Mouse (Mus musculus) thymus, postnatal 0 days (tissue): ENCODE results near the gene Flnb. TPM values are rescaled to one million over a fixed set of nuclear protein-coding genes. Genes with fewer than 3 reads are reported as not detected.

ENCODE experiments used
- DNase-seq: peaks from one replicate; pipeline ENCODE4 v3.0.0-alpha.2; 2015; ENCODE audit warnings: low spot score
- polyA plus RNA-seq: library from polyadenylated mRNA; unstranded; fragments of >200 nt; fragmentation: Nextera tagmentation; extraction: Ambion mirVana; gene quantifications from 2 replicates; pipeline ENCODE4 v1.2.1, GENCODE M21; 2015

Flnb gene
- 8.0 and 8.2 TPM in 2 replicates for polyA plus RNA-seq

DNA sequence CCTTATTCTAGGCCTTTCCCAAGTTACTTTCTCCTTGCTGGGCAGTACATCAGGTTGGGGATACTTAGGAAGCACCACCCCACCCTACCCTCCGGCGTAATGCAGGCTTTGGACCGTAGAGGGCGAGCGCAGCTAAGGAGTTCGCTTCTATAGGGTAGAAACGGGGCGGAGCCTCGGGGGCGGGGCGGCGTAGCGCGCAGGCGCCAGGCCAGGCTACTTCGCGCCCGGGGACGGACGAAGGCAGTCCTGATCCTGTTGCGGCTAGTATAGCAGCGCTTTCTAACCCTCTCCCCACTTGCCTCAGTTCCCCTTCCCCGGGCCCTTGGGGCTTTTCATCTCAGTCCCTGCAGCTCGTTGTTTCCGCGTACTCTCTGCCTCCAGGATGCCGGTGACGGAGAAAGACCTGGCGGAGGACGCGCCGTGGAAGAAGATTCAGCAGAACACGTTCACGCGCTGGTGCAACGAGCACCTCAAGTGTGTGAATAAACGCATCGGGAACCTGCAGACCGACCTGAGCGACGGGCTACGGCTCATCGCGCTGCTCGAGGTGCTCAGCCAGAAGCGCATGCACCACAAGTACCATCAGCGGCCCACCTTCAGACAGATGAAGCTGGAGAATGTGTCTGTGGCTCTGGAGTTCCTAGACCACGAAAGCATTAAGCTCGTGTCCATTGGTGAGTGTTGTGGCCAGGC is at the start of gene Flnb:
TSS of gene Flnb (plus strand) at position 188 of the 693 bp plus-strand sequence.
- peak; percentile 92 for DNase-seq

DNA sequence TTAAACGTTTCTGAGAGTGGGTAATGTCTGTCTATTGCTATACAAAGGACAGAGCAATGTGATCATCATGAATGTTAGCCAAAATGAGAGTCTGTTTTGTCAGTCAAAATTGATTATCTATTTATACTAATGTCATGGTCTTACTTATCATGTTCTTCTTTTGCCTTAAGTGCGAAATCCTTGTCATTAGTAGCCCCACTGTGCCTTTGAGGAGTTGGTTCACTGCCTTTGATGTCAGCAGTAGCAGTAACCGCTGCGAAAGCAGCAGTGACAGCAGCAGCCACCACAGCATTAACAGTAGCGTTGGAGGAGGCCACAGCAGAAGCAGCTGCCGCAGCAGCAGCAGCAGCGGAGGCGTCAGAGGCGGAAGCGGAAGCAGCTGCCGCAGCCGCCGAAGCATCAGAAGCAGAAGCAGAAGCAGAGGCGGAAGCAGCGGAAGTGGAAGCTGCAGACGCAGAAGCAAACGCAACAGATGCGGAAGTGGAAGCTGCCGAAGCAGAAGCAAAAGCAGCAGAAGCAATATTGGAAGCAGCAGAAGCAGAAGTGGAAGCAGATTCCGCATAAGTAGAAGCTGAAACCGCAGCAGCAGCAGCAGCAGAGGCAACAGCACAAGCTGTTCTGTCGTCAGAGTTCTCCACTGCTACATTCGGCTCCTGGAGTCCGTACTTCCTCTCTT is 43.9 kb upstream of the Flnb start:
- peak; percentile 93 for DNase-seq

DNA sequence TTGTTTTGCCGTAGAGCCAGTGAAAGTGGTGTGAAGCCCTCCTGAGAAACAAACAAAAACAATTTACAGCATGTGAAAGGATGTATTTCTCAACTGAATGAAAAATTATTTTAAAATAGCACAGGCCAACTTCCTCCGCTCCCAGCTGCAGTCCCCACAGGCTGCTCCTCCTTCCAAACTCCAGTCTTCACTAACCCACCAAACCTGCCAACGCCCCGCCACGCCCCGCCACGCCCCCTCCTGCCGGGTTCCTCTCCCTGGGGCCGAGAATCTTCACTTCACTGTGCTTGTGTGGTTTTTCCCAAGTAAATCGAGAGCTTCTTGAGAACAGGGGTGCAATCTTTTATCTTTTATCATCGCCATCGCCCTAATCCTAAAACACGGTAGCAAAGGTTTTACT is 31.7 kb upstream of the Flnb start:
- no peak for DNase-seq

DNA sequence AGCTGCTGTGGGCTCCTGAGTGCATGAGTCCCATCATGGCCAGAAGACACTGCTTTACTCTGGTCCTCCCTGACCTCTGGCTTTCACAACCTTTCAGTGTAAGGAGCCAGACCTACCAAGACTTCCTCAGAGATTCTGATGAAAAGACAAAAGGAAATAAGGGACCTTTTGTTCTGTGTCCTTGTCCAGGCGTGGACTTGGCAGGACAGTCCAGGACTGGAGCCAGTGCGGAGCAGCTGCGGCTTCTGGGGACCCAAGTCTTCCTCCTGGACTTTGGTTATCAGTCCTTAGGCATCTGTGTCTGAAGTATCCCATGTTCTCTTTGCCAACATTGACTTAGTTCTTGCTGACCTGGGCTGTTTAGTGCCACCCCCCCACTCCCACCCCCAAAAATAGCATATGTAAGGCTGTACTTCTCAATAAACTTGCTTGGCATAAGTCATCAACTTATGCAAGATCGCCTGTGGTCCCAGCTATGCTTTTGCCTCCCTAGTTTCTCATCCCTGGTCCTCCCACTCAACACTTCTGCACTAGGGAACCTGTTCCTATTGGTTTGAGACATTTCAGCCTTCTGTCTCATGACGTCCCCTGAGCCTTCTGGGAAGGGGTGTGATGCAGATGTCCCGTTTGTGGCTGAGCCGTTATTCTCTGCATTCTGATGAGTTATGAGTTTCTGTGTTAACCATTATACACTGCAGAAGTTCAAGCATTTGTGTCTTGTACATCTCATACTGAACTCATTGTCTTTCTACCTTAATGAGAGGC is 28.3 kb upstream of the Flnb start:
- no peak for DNase-seq

DNA sequence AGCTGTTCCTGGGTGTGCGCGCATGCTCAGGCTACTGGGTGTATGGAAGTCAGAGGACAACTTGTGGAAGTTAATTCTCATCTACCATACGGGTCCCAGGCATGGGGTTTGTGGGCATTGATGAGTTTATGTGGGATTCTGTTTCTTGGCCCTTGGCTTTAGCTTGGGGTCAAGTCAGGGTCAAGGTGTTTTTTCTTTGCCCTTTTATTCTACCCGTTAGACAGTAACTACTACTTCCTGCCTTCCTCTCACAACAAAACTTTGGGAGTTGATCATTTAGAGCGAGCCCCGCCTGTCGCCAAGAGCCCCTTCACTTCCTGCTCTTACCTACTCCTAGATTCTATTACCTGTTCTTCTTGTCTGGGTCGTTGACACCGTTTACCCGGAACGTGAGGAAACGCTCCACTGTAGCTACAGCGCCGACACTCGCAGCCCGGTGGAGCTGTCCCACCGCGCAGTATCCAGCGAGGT is 26.7 kb upstream of the Flnb start:
- DNase-seq, result no peak

DNA sequence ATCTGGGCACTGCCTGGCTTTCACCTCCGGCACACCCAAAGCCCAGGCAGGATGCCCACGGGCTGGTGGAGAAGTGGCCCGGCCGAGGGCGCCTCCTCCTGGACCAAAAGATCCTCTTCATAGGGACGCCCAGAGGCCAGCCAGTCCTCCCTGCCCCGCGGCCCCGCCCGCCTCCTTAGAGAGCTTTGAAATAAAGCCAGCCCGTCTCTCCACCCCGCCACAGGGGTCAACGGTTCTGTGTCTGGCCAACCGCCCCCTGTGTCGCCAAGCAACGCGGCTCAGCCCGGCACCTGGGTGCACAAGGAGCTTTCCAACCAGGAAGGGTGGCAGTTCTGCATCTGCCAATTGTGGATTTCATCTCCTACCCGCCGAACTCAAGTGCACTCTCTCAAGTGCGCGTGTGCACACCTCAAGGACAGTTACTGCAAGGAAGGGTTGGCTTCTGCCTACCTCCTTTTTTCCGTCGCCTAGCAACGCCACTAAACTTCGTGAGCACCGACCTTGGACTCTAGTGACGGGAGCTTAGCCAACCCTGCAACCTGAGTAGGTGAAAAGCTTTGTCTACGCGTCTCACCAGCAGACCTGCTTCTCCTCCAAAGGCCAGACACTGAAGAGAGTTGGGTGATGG is 26.1 kb upstream of the Flnb start, which contains the start of gene Gm26661:
TSS of gene Gm26661 (plus strand) at position 56 of the 628 bp plus-strand sequence.
- DNase-seq, result peak; percentile 40

DNA sequence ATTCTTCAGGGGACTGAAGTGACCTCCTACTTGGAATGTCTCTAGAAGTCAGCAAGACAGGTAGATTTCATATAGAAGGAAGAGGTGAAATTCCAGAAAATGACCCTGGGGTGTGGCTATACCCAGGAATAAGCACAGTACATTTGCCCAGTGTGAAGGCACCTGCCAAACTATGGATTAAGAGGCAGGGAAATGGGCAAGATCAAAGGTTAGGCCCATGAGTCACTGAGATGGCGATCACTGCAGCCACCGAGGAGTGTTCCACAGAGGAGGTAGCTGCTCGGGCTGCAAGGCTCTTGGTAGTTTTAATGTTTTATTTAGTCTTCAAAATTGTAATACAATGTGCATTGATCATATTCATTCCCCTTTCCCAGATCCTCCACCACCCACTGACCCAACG is 21.8 kb upstream of the Flnb start:
- DNase-seq, result no peak

DNA sequence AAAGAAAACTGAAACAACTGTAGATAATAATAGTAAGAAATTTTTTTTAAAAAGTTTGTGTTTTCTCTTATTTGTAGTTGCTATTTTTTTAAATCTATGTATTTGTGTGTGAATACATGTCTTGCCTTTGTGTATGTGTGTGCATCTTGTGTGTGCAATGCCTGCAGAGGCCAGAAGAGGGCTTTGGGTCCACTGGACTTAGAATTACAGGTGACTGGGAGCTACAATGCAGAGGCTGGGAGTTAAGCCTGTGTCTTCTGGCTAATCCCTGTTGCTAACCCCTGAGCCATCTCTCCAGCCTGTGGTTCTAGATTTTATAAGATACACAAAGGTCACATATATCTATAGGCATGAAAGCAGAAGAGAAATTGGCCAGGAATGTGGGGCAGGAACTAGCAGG is 17.1 kb upstream of the Flnb start:
- no peak for DNase-seq

DNA sequence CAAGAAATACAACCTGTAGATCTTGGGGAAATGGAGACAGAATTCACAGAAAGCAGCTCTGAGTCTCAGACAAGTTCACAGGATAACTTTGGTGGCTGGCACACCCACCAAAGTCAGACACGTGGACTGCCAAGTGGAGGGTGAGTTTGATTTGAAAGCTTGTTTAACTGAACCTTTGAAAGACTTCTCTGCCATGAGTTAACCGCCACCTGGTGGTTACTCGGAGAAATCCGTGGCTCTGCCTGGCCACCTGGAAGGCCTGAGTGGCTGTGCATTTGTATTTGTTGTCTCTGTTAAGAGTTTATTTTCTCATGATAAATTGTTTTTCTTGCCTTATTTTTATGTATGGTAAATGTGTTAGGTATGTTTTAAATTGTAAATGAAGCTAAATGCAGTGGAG is 15.9 kb upstream of the Flnb start:
- peak; percentile 49 for DNase-seq

DNA sequence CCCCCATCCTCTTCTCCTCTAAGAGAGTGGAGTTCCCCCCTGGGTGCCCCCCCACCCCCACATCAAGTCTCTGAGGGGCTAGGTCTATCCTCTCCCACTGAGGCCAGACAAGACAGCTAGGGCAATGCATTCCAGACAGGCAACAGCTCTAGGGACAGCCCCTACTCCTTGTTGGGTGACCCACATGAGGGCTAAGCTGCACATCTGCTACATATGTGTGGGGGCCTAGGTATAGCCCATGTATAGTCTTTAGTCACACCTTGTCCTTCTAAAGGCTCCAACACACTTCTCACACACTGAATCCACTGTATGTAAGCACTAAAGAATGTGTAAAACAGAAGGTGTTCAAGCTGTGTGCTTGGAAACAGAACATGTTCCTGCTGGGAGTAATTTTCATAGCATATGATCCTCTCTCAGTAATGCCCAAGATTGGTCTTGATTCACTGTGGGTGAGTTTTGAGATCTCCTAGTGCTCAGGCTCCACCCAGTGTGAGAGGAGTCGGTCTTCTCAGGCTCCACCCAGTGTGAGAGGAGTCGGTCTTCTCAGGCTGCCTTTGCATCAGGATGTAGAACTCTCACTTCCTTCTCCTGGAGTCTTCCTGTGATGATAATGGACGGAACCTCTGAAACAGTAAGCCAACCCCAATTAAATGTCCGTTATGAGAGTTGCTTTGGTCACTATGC is 13.7 kb upstream of the Flnb start:
- DNase-seq, result no peak

DNA sequence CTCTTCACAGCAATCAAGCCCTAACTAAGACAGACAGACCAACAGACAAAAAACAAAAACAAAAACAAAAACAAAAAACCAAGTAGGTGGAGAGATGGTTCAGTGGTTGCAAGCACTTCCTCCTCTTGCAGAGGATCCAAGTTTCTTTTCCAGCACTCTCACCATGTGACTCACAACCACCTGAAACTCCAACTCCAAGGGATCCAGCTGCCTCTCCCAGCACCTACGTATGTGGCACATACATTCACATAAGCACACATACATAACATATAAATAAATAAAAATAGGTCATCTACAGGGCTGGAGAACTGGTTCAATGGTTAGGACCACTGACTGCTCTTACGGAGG is 13.2 kb upstream of the Flnb start:
- no peak for DNase-seq

DNA sequence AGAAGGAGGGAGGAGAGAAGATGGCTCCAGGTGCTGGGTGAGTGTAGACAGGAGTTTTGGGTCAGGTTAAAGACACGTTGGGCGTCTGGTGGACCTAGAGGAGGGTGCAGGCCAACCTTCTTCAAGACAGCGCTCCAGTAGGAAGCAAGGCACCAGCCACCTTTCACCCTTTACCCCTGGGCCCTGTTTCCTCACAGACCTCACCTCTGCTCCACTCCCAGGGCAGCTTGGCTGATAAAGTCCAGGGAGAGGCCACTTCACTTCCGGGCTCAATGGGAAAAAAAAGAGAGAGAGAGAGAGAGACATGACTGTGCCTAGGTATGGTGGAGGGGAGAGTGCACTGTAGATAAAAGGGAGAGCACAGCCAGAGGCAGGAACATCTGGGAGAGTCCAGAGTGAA is 10.0 kb upstream of the Flnb start:
- no peak for DNase-seq

DNA sequence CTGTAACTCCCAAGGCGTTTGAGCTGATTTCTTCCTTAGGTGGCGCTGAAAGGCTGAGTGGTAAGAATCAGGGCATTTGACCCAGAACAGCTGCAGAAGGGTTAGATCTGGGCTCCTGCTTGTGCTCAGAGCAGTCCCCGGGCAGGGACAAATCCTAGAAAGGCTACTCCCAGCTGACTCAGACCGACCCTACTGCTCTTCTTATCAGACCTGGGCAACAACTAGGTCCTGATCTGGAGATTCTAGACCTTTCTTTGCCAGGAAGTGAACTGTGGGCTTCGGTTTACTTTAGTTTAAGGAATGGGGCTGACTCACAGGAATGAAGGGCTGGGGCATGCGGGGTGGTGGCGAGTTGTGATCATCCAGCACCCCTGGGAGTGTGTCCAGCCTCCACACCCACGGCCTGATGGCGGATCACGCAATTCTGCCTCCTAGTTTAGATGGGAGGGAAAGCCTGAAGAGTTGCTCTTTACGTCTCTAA is 9.2 kb upstream of the Flnb start:
- DNase-seq, result no peak

DNA sequence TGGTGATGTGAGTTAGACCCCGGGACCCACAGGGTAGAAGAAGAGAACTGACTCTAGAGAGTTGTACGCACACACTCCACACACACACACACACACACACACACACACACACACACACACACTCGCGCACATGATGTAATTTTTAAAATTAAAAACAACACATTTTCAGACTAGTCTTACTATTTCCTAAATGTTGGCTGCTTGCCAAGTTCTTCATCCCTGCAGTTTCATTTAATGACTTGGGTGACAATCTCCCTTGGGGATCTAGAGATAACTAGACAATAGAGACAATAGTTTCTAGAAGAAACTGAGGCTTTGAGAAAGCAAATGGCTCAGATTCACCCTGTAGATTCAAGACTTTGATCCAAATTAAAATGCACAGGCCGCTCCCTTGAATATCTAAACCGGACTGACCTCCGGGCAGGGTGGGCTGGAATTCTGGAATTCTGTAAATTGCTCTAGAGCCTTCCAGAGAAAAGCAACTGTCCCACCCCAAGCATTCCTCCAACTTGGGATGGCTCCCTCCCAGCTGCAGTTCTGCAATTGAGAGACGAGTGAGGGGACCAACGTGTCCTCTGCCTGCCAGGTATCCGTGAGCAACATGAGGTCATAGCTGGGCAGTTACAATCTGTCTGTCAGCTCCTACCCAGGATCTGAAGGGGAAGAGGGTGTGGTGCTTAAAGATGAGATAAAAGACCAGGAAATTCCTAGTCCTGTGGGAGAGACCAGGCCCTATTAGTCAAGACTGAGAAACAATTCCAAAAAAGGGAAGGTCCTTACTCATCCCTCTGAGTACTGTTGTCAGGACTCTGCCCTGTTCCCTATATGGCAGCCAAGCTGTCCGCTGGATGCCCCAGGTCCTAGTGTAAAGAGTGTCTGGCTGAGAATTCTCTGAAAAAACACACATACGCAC is 8.5 kb upstream of the Flnb start:
- DNase-seq, result no peak

DNA sequence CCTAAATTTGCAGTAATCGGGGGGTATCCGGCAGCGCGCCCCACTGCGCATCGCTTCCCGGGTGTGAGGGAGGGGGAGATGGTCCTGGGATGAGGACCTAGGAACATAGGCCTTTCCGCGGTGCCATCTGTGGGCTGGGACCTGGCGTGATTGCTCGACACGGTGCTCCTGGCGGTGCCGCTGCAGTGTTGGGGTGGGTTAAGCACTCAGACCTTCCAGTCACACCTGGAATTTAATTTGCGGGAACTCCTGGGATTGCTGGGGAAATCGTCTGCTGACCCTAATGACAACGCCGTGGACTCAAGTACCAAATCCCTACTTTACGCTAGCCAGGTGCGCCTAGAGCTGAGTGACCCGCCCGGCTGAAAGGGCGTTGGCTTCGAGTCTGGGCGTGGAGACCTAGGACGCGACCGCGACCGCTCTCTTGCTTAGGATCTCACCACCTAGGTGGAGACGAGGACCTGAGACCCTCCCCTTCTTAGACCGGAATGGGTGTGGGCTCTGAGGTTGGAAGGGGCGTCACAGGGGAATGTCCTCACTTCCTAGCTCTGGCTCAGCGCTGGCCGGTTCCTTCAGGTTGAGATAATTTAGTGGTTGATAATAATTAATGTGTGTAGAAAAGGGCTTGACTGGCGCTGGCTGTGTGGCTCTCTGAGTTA is 835 bp downstream of the Flnb start:
- peak; percentile 29 for DNase-seq

DNA sequence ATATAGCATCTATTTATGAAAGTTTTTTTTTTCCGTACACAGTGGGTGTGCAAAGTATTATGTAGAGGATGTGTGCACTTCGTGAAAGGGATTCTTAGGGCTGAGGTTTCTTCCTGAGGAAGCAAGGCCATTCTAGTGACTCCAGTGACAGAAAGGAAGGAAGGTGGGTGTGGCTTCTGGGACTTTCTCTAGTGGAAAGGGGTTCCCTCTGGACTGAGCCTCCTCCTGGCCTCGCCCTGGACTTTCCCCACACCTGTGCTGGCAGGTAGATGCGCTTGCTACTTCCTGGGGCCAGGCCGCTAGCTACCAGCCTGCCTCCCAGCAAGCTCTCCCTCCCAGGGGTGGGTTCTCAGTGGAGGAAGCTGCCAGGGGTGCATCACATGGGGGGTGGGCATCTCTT is 1.7 kb downstream of the Flnb start:
- no peak for DNase-seq

DNA sequence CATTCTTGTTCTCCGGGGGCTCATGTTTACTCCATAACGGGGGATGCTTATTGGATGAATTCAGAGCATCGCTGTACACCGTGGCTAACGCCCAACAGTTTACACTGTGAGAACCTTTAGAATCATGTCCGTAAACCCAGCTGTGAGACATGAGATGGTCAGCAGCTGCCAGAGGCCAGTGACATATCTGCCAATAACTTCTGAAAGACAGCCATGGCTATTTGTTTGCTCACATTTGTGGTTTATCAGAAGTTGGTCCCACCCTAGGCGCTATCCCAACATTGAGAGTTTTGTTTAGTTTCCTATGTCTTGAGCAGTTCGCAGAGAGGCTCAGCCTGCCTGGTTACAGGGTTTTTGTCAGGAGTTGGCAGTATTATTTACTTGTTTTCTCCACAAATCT is 3.6 kb downstream of the Flnb start:
- no peak for DNase-seq

DNA sequence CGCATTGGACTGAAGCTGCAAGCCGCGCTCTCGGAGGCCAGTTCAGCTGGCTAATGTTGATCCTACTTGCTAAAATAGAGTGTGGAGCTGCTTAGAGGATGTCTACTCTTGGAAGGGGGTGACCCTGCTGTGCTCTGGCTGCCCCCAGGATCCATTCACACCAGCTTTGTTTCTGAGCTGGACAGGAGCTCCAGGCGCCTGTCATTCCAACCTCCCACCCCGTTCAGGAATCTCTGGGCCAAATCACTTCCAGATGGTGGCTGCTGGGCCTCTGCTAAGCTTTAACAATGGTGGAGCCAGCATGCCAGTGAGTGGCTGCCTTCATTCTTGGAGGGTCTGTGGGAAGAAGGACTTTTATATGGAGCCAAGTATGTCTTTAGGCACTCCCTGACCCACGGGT is 4.9 kb downstream of the Flnb start:
- no peak for DNase-seq

DNA sequence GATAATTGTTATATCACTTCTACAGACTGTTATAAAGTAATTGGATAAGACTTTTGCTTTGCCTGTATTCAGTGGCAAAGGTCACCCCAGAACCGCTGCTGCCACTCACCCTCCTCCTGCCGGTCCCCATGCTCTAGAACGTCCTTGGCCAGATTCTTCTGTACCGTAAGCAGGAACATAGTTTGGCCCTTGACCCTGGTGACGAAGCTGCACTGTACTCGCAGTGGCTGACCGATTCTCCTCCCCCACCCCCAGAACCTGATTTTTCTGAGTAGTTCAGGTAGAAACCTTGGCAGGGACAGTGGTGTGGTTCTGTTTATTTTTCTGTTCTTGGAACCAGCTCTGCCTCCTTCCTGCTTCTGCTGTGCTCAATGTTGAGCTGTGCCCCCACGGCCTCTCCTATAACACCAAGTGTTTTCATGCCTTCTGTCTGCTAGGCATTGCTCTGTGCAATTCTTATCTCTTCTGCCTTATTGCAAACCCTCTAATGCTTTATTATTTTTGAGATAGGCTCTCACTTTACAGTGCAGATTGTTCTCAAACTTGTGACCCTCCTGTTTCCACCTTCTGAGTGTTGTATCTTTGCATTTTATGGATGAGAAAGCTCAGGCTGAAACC is 7.0 kb downstream of the Flnb start:
- no peak for DNase-seq
